Mouse (Mus musculus) hindbrain, embryonic 10.5 days (tissue): Measurements from ENCODE around the gene Ccdc9b. TPM values are rescaled to one million over a fixed set of nuclear protein-coding genes. Genes with fewer than 3 reads are reported as not detected.

Experiments
- DNase-seq: peaks from one replicate; pipeline ENCODE4 v3.0.0-alpha.2; 2017; ENCODE audit warnings: low spot score
- H3K27ac ChIP-seq: fragments of 300-500 bp; sonication (generic); 2 replicates; pipeline ENCODE4 v1.5.1; 2016; ENCODE audit warnings: mild to moderate bottlenecking, moderate library complexity
- H3K27me3 ChIP-seq: fragments of 300-500 bp; sonication (generic); 2 replicates; pipeline ENCODE4 v1.6.1; 2016; ENCODE audit warnings: mild to moderate bottlenecking; ENCODE audit not compliant: poor library complexity, insufficient read depth, severe bottlenecking
- H3K36me3 ChIP-seq: fragments of 300-500 bp; sonication (generic); 2 replicates; pipeline ENCODE4 v1.6.1; 2016; ENCODE audit warnings: mild to moderate bottlenecking, moderate library complexity
- H3K4me1 ChIP-seq: fragments of 300-500 bp; sonication (generic); replicated peaks from 2 replicates; pipeline ENCODE4 v1.6.1; 2016; ENCODE audit warnings: mild to moderate bottlenecking
- H3K4me3 ChIP-seq: fragments of 300-500 bp; sonication (generic); 2 replicates; pipeline ENCODE4 v1.5.1; 2016; ENCODE audit warnings: mild to moderate bottlenecking, moderate library complexity
- H3K9me3 ChIP-seq: fragments of 300-500 bp; sonication (generic); 2 replicates; pipeline ENCODE4 v1.6.1; 2016; ENCODE audit warnings: mild to moderate bottlenecking, moderate library complexity
- WGBS: fragments of 180-500 bp; shearing (Covaris S2); methylation state at CpG from one replicate; pipeline ENCODE4 v1.1.7; 2016; 5-methylcytosine and 5-hydroxymethylcytosine counted together
- polyA plus RNA-seq: library from polyadenylated mRNA; unstranded; fragments of >200 nt; fragmentation: Nextera tagmentation; extraction: Ambion mirVana; gene quantifications from 2 replicates; pipeline ENCODE4 v1.2.1, GENCODE M21; 2016

Gene Ccdc9b
- polyA plus RNA-seq, 1 experiment from 2014 or later = 0.50 TPM

- DNase-seq = no peak
- H3K4me1 ChIP-seq = peaks cover 36% of the 10 kb centered on the region
- H3K27ac ChIP-seq = no peak overlapping the region
- no peak overlapping the region for H3K4me3 ChIP-seq
- 76% methylated on average over 4 of the region's 4 CpGs for WGBS
- H3K27me3 ChIP-seq = peaks cover 35% of the 10 kb centered on the region
- peaks cover 25% of the 10 kb centered on the region; the same call in 1 of the 2 replicates for H3K36me3 ChIP-seq
- no peaks in the 10 kb centered on the region for H3K9me3 ChIP-seq
These were observed 9.7 kb downstream of the Ccdc9b start for GRCm38 (mm10) chr2:118752792-118753108.

DNA sequence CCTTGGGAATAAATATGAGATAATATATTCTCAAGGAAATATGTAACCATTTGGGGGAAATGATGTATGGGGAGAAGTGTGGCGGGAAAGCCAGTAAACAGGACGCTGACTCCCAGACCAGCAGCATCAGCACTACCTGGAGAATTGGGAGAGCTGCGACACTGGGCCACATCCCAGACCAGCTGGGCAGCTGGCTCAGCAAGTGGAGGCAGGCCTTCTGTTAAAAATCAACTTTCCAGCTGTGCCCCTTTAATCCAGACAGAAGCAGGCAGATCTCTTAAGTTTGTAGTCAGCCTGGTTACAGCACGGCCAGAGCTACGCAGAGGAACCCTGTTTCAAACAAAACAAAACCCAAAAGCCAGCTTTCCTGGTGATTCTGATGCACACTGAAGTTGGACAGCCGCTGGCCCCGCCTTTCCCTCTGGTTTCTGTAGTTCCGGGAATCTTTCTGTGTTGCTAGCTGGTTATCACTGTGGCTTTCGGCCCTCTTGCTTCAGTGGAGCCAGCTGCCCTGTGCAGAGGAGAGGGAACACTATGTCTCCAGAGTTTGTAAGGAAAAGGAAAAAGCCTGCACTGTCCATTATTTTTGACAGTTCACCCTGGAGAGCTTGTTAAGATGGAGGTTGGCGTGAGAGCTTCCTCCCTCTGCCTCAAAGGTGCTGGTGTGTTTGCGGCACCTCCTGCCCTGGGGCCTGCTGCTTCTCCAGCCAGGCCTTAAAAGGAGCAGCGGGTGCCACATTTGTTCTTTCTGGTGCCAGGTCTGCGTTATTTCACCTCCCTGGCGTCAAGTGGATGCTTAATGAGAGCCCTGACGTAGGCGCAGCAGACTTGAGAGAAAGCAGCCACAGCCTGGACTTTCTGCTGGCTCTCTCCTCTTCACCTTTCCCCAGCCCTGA, 10.3 kb downstream of the Ccdc9b start:
- Histone ChIP-seq H3K27ac (no peak overlapping the region), H3K4me3 (no peak overlapping the region), H3K27me3 (peaks cover 35% of the 10 kb centered on the region), H3K4me1 (peaks cover 38% of the 10 kb centered on the region), H3K36me3 (peaks cover 25% of the 10 kb centered on the region; the same call in 1 of the 2 replicates), H3K9me3 (no peaks in the 10 kb centered on the region)
- no peak for DNase-seq
- WGBS = 74% methylated on average over 16 of the region's 16 CpGs

DNA sequence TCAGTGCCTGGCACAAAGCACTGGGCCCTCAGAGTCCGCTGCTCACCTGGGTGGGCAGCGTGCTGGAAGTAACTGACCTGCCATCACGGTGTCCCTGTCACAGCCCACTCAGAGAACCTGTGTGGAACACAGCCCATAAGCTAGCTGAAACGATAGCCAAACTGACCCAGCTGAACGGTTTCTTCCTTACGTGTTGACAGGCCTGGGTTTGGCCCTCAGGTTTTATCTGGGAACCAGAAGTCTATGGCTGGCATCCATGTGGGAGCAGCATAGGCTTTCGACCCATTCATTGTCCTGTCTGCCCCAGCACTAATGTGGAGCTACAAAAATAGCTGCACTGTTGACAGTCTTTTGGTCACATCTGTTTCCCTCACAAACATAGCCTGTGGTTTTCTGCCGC, 12.0 kb downstream of the Ccdc9b start:
- H3K4me1 ChIP-seq = peaks cover 51% of the 10 kb centered on the region
- peaks cover 25% of the 10 kb centered on the region; the same call in 1 of the 2 replicates for H3K36me3 ChIP-seq
- no peak for DNase-seq
- H3K9me3 ChIP-seq = no peaks in the 10 kb centered on the region
- H3K4me3 ChIP-seq = no peak overlapping the region
- WGBS = 85% methylated on average over 8 of the region's 8 CpGs
- peaks cover 25% of the 10 kb centered on the region; the same call in 1 of the 2 replicates for H3K27me3 ChIP-seq
- no peak overlapping the region for H3K27ac ChIP-seq

- H3K4me1 ChIP-seq = peaks cover 62% of the 10 kb centered on the region
- 28% methylated on average over 10 of the region's 10 CpGs for WGBS
- H3K4me3 ChIP-seq = no peak overlapping the region
- H3K36me3 ChIP-seq = peaks cover 25% of the 10 kb centered on the region; the same call in 1 of the 2 replicates
- H3K9me3 ChIP-seq = no peaks in the 10 kb centered on the region
- H3K27me3 ChIP-seq = peaks cover 32% of the 10 kb centered on the region
- H3K27ac ChIP-seq = no peak overlapping the region
- no peak for DNase-seq
These were observed 13.0 kb downstream of the Ccdc9b start for GRCm38 (mm10) chr2:118749341-118749884.

- no peak overlapping the region for H3K27ac ChIP-seq
- H3K4me1 ChIP-seq = peaks cover 64% of the 10 kb centered on the region
- H3K9me3 ChIP-seq = no peaks in the 10 kb centered on the region
- DNase-seq = no peak
- H3K27me3 ChIP-seq = peaks cover 50% of the 10 kb centered on the region
- 48% methylated on average over 10 of the region's 10 CpGs for WGBS
- peaks cover 25% of the 10 kb centered on the region; the same call in 1 of the 2 replicates for H3K36me3 ChIP-seq
- peak overlapping the region; percentile 95 for H3K4me3 ChIP-seq
These were observed 15.0 kb downstream of the Ccdc9b start for GRCm38 (mm10) chr2:118747301-118747960.

DNA sequence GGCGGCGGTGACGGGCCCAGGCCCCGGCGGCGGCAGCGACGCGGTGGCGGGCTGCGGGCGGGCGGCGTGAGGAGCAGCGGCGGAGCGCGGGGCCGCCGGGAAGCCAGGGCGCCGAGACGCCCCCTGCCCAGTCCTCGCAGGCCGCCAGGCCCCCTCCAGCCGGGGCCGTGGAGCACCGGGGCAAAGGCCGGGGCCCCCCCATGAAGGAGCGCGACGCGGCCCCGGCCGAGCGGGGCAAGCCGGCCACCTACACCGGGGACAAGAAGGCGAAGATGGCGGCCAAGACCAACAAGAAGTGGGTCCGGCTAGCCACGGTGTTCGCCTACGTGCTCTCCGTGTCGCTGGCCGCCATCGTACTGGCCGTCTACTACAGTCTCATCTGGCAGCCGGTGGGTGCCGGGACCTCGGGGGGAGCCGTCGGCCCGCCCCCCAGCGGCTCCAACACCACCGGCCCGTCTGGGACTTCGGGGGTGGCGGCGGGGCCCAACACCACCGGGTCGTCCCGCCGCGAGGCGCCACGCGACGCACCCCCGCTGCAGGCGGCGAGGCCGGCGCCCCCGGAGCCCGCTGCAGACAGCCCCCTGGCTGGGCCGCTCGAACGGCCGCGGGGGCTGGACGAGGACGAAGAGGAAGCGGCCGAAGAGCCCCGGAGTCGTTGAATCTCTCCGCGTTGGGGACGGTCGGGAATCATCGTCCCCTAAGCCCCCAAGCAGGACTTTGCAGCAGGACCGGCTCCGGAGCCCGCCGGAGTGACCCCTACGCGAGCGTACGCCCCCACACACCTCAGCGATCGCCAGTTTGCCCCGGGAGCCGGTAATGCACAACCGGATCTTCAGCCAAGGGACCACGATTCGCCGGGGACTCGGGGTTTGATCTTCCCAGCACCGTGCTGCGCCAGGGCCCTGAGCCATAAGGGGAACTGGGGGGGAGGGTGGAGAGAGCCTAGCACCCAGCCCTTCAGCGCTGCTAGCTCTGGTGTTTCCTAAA, 16.3 kb downstream of the Ccdc9b start:
- H3K4me1 ChIP-seq = peaks cover 61% of the 10 kb centered on the region

GRCm38 (mm10) chr2:118745232-118745884, 17.1 kb downstream of the Ccdc9b start, which contains the start of gene Inafm2:
Gene Inafm2 (plus strand): TSS chr2:118745758.
- Histone ChIP-seq H3K36me3 (peaks cover 20% of the 10 kb centered on the region; the same call in 1 of the 2 replicates), H3K4me1 (peaks cover 59% of the 10 kb centered on the region), H3K27me3 (peaks cover 50% of the 10 kb centered on the region), H3K4me3 (peak within 1 kb of the TSS; percentile 95), H3K27ac (peak within 1 kb of the TSS; percentile 92), H3K9me3 (no peaks in the 10 kb centered on the region)
- 3% methylated on average over 57 of the region's 57 CpGs for WGBS
- DNase-seq = peak; percentile 89

More for the DNA sequence above, 16.3 kb downstream of the Ccdc9b start:
- H3K27ac ChIP-seq = peak overlapping the region; percentile 92
- 3% methylated on average over 112 of the region's 113 CpGs for WGBS
- peak overlapping the region; percentile 95 for H3K4me3 ChIP-seq
- DNase-seq = peak; percentile 64
- H3K36me3 ChIP-seq = peaks cover 25% of the 10 kb centered on the region; the same call in 1 of the 2 replicates
- H3K27me3 ChIP-seq = peaks cover 52% of the 10 kb centered on the region
- H3K9me3 ChIP-seq = no peaks in the 10 kb centered on the region

GRCm38 (mm10) chr2:118744621-118745020, 17.8 kb downstream of the Ccdc9b start:
- 10% methylated on average over 7 of the region's 7 CpGs for WGBS
- Histone ChIP-seq H3K36me3 (peaks cover 13% of the 10 kb centered on the region; the same call in 1 of the 2 replicates), H3K4me1 (peaks cover 52% of the 10 kb centered on the region), H3K4me3 (peak overlapping the region; percentile 95), H3K27me3 (peaks cover 50% of the 10 kb centered on the region), H3K27ac (no peak overlapping the region), H3K9me3 (no peaks in the 10 kb centered on the region)
- DNase-seq = no peak

DNA sequence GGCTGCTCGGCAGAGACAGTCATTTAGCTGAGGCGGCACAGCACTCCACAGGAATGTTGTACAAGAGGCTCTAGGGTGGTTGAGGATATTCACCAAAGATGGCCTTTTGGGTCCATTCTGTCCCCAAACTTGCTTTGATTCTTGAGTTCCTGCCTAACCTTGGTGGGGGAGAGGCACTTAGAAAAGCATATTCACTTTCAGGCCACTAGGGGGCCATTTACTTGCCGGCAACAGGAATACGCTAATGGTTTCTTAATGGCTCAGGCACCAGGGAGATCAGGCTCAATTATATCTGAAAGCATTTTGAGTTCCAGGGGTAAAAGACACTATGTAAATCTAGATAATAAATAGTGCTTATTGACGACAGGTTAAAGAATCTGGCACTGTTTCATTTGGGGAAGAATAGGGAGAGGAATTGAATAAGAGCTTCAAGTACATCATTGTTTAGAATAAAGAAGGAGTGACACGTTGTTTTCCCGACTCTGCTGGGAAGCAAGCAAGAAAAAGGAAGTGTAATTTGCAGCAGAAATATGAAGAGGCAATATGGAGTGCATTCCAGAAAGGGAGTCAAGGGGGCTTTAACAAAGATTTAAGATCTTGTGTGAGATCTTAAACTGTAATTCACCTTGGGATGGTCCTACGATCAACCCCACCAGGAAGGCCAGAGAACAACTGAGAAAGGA, 19.1 kb downstream of the Ccdc9b start:
- Histone ChIP-seq H3K27me3 (peaks cover 45% of the 10 kb centered on the region), H3K9me3 (no peaks in the 10 kb centered on the region), H3K27ac (no peak overlapping the region), H3K4me3 (no peak overlapping the region), H3K36me3 (peaks cover 2% of the 10 kb centered on the region; the same call in 1 of the 2 replicates), H3K4me1 (peaks cover 39% of the 10 kb centered on the region)
- WGBS = 34% methylated on average over 8 of the region's 8 CpGs
- peak; percentile 32 for DNase-seq

GRCm38 (mm10) chr2:118741183-118741582, 21.3 kb downstream of the Ccdc9b start:
- no peak overlapping the region for H3K27ac ChIP-seq
- H3K9me3 ChIP-seq = no peaks in the 10 kb centered on the region
- H3K4me1 ChIP-seq = peaks cover 17% of the 10 kb centered on the region
- no peak overlapping the region for H3K4me3 ChIP-seq
- H3K27me3 ChIP-seq = peaks cover 32% of the 10 kb centered on the region
- DNase-seq = no peak
- 73% methylated on average over 9 of the region's 9 CpGs for WGBS
- H3K36me3 ChIP-seq = no peaks in the 10 kb centered on the region

DNA sequence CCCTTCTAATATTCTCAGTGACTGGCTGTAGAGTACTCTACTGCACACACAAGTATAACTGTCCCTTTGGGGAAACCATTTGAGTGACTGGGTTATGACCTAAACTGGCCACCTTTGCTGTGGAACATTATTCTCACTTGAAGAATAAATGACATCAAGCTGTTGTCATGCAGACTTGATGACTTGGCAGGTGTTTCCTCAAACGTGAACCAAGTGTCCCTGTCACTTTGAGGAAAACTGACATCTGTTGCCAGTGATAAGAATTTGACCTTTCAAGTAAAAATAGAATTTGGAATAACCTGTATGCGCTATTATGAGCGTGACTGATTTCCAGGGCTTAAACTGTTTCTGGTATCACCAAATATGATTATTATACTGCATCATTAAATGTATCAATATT, 22.1 kb downstream of the Ccdc9b start:
- Histone ChIP-seq H3K27ac (no peak overlapping the region), H3K36me3 (no peaks in the 10 kb centered on the region), H3K4me1 (peaks cover 11% of the 10 kb centered on the region), H3K4me3 (no peak overlapping the region), H3K27me3 (peaks cover 32% of the 10 kb centered on the region), H3K9me3 (no peaks in the 10 kb centered on the region)
- no peak for DNase-seq
- WGBS = 71% methylated on average over 3 of the region's 3 CpGs
